Mouse (Mus musculus) limb, embryonic 15.5 days (tissue): ENCODE results near the gene Clcf1. TPM values are rescaled to one million over a fixed set of nuclear protein-coding genes. Genes with fewer than 3 reads are reported as not detected.

Source experiments
- ATAC-seq: fragments of 200-750 bp; cut with Nextera tagmentation; 2 replicates; pipeline ENCODE4 v1.8.0; 2017; ENCODE audit warnings: low read depth, moderate TSS enrichment; ENCODE audit not compliant: insufficient number of reproducible peaks, low FRiP score, low TSS enrichment
- H3K27ac ChIP-seq: fragments of 300-500 bp; sonication (generic); 2 replicates; pipeline ENCODE4 v1.5.1; 2015; ENCODE audit warnings: moderate library complexity, mild to moderate bottlenecking, inconsistent platforms
- H3K27me3 ChIP-seq: fragments of 300-500 bp; sonication (generic); 2 replicates; pipeline ENCODE4 v1.6.1; 2015; ENCODE audit warnings: inconsistent platforms
- H3K36me3 ChIP-seq: fragments of 300-500 bp; sonication (generic); 2 replicates; pipeline ENCODE4 v1.6.1; 2015; ENCODE audit warnings: inconsistent platforms
- H3K4me1 ChIP-seq: fragments of 300-500 bp; sonication (generic); 2 replicates; pipeline ENCODE4 v1.6.1; 2015; ENCODE audit warnings: inconsistent platforms
- H3K4me2 ChIP-seq: fragments of 300-500 bp; sonication (generic); 2 replicates; pipeline ENCODE4 v1.6.1; 2015; ENCODE audit warnings: mild to moderate bottlenecking, inconsistent platforms
- H3K4me3 ChIP-seq: fragments of 300-500 bp; sonication (generic); 2 replicates; pipeline ENCODE4 v1.5.1; 2015; ENCODE audit warnings: mild to moderate bottlenecking, inconsistent platforms
- H3K9ac ChIP-seq: fragments of 300-500 bp; sonication (generic); 2 replicates; pipeline ENCODE4 v1.6.1; 2015; ENCODE audit warnings: inconsistent platforms
- H3K9me3 ChIP-seq: fragments of 300-500 bp; sonication (generic); 2 replicates; pipeline ENCODE4 v1.6.1; 2016; ENCODE audit warnings: inconsistent platforms
- WGBS: fragments of 180-500 bp; shearing (Covaris S2); methylation state at CpG from one replicate; pipeline ENCODE4 v1.1.7; 2015; 5-methylcytosine and 5-hydroxymethylcytosine counted together
- polyA plus RNA-seq: library from polyadenylated mRNA; unstranded; fragments of >200 nt; fragmentation: Nextera tagmentation; extraction: Ambion mirVana; gene quantifications from 2 replicates; pipeline ENCODE4 v1.2.1, GENCODE M21; 2015

Gene Clcf1
- polyA plus RNA-seq, 1 experiment from 2014 or later = 8.1 TPM

- no peaks in the 10 kb centered on the region for H3K27me3 ChIP-seq
- no peaks in the 10 kb centered on the region for H3K36me3 ChIP-seq
- no peak overlapping the region for H3K4me2 ChIP-seq
- H3K4me1 ChIP-seq = peaks cover 49% of the 10 kb centered on the region
- 34% methylated on average over 4 of the region's 4 CpGs for WGBS
- ATAC-seq = no peak
- H3K9me3 ChIP-seq = no peaks in the 10 kb centered on the region
- H3K4me3 ChIP-seq = no peak overlapping the region
- H3K27ac ChIP-seq = peak overlapping the region; percentile 61
- H3K9ac ChIP-seq = no peak overlapping the region
Measured at GRCm38 (mm10) chr19:4211891-4212588, 2.0 kb upstream of the Clcf1 start.

GRCm38 (mm10) chr19:4213524-4213974, 489 bp upstream of the Clcf1 start:
- Histone ChIP-seq H3K9me3 (no peaks in the 10 kb centered on the region), H3K27me3 (no peaks in the 10 kb centered on the region), H3K27ac (peak overlapping the region; percentile 96), H3K9ac (no peak overlapping the region), H3K4me2 (peak overlapping the region; percentile 80), H3K36me3 (no peaks in the 10 kb centered on the region), H3K4me3 (peak overlapping the region; percentile 91), H3K4me1 (peaks cover 62% of the 10 kb centered on the region)
- no peak for ATAC-seq
- 13% methylated on average over 9 of the region's 9 CpGs for WGBS

GRCm38 (mm10) chr19:4214771-4215450, 873 bp downstream of the Clcf1 start:
- H3K9me3 ChIP-seq = no peaks in the 10 kb centered on the region
- H3K4me3 ChIP-seq = peak overlapping the region; percentile 91
- H3K9ac ChIP-seq = peak overlapping the region; percentile 93
- H3K27me3 ChIP-seq = no peaks in the 10 kb centered on the region
- WGBS = under 1% methylated on average over 68 of the region's 81 CpGs
- peak overlapping the region; percentile 80 for H3K4me2 ChIP-seq
- no peaks in the 10 kb centered on the region for H3K36me3 ChIP-seq
- 0 out of 2 replicates have a peak, but pooled peaks have one; percentile 11 for ATAC-seq
- peaks cover 71% of the 10 kb centered on the region for H3K4me1 ChIP-seq
- peak overlapping the region; percentile 96 for H3K27ac ChIP-seq

GRCm38 (mm10) chr19:4215451-4215840, 1.4 kb downstream of the Clcf1 start:
- Histone ChIP-seq H3K9ac (peak overlapping the region; percentile 93), H3K4me2 (peak overlapping the region; percentile 80), H3K36me3 (no peaks in the 10 kb centered on the region), H3K27ac (peak overlapping the region; percentile 96), H3K27me3 (no peaks in the 10 kb centered on the region), H3K9me3 (no peaks in the 10 kb centered on the region), H3K4me1 (peaks cover 76% of the 10 kb centered on the region), H3K4me3 (peak overlapping the region; percentile 91)
- WGBS = 4% methylated on average over 16 of the region's 21 CpGs
- no peak for ATAC-seq

- Histone ChIP-seq H3K9me3 (no peaks in the 10 kb centered on the region), H3K4me3 (peak overlapping the region; percentile 91), H3K9ac (no peak overlapping the region), H3K4me1 (peaks cover 83% of the 10 kb centered on the region), H3K27ac (peak overlapping the region; percentile 34; the same call in 1 of the 2 replicates), H3K4me2 (peak overlapping the region; percentile 80), H3K27me3 (no peaks in the 10 kb centered on the region), H3K36me3 (no peaks in the 10 kb centered on the region)
- 16% methylated on average over 14 of the region's 14 CpGs for WGBS
- no peak for ATAC-seq
Measured at GRCm38 (mm10) chr19:4216041-4216685, 2.1 kb downstream of the Clcf1 start.

- H3K9ac ChIP-seq = no peak overlapping the region
- H3K4me3 ChIP-seq = no peak overlapping the region
- no peak for ATAC-seq
- no peaks in the 10 kb centered on the region for H3K27me3 ChIP-seq
- peaks cover 6% of the 10 kb centered on the region for H3K36me3 ChIP-seq
- H3K9me3 ChIP-seq = no peaks in the 10 kb centered on the region
- 0 out of 2 replicates have a peak overlapping the region, but pooled peaks have one; percentile 34 for H3K27ac ChIP-seq
- H3K4me2 ChIP-seq = peak overlapping the region; percentile 80; the same call in 1 of the 2 replicates
- 15% methylated on average over 5 of the region's 5 CpGs for WGBS
- H3K4me1 ChIP-seq = peaks cover 84% of the 10 kb centered on the region
Measured at GRCm38 (mm10) chr19:4217140-4217539, 3.1 kb downstream of the Clcf1 start.

- H3K27ac ChIP-seq = no peak overlapping the region
- H3K4me1 ChIP-seq = peaks cover 83% of the 10 kb centered on the region
- H3K4me2 ChIP-seq = no peak overlapping the region
- WGBS = 34% methylated on average over 3 of the region's 3 CpGs
- peaks cover 14% of the 10 kb centered on the region for H3K36me3 ChIP-seq
- no peaks in the 10 kb centered on the region for H3K27me3 ChIP-seq
- no peak overlapping the region for H3K4me3 ChIP-seq
- ATAC-seq = no peak
- H3K9ac ChIP-seq = no peak overlapping the region
- no peaks in the 10 kb centered on the region for H3K9me3 ChIP-seq
Measured at GRCm38 (mm10) chr19:4217855-4218254, 3.8 kb downstream of the Clcf1 start.

- Histone ChIP-seq H3K9me3 (no peaks in the 10 kb centered on the region), H3K4me2 (no peak overlapping the region), H3K4me1 (peaks cover 78% of the 10 kb centered on the region), H3K36me3 (peaks cover 15% of the 10 kb centered on the region), H3K27ac (no peak overlapping the region), H3K27me3 (no peaks in the 10 kb centered on the region), H3K4me3 (no peak overlapping the region), H3K9ac (no peak overlapping the region)
- ATAC-seq = no peak
- 80% methylated on average over 11 of the region's 11 CpGs for WGBS
Measured at GRCm38 (mm10) chr19:4218293-4218692, 4.3 kb downstream of the Clcf1 start.

- Histone ChIP-seq H3K4me2 (no peak overlapping the region), H3K27me3 (no peaks in the 10 kb centered on the region), H3K27ac (no peak overlapping the region), H3K36me3 (peaks cover 15% of the 10 kb centered on the region), H3K4me1 (peaks cover 73% of the 10 kb centered on the region), H3K9me3 (no peaks in the 10 kb centered on the region), H3K9ac (no peak overlapping the region), H3K4me3 (no peak overlapping the region)
- 79% methylated on average over 1 of the region's 1 CpGs for WGBS
- no peak for ATAC-seq
Measured at GRCm38 (mm10) chr19:4218784-4219183, 4.7 kb downstream of the Clcf1 start.

GRCm38 (mm10) chr19:4219943-4220342, 5.9 kb downstream of the Clcf1 start:
- peaks cover 15% of the 10 kb centered on the region for H3K36me3 ChIP-seq
- WGBS = 72% methylated on average over 6 of the region's 6 CpGs
- H3K27me3 ChIP-seq = no peaks in the 10 kb centered on the region
- no peak for ATAC-seq
- H3K9me3 ChIP-seq = no peaks in the 10 kb centered on the region
- peaks cover 67% of the 10 kb centered on the region for H3K4me1 ChIP-seq
- H3K27ac ChIP-seq = no peak overlapping the region
- H3K4me3 ChIP-seq = no peak overlapping the region
- 0 out of 2 replicates have a peak overlapping the region, but pooled peaks have one; percentile 7 for H3K4me2 ChIP-seq
- H3K9ac ChIP-seq = no peak overlapping the region

- ATAC-seq = no peak
- Histone ChIP-seq H3K4me1 (peaks cover 63% of the 10 kb centered on the region), H3K9ac (no peak overlapping the region), H3K4me2 (0 out of 2 replicates have a peak overlapping the region, but pooled peaks have one; percentile 7), H3K36me3 (peaks cover 15% of the 10 kb centered on the region), H3K4me3 (no peak overlapping the region), H3K27me3 (no peaks in the 10 kb centered on the region), H3K27ac (peak overlapping the region; percentile 69), H3K9me3 (no peaks in the 10 kb centered on the region)
- WGBS = 37% methylated on average over 4 of the region's 4 CpGs
Measured at GRCm38 (mm10) chr19:4220416-4220815, 6.4 kb downstream of the Clcf1 start.
